Mouse (Mus musculus) layer of hippocampus, adult 8-10 months (tissue): ENCODE data around the gene Cd47. TPM values are rescaled to one million over a fixed set of nuclear protein-coding genes. Genes with fewer than 3 reads are reported as not detected.

Experiments
- DNase-seq, 2 experiments: peaks; one replicate each; pipeline ENCODE4 v3.0.0; 2022; ENCODE audit warnings: low spot score in 2 of 2
- total RNA-seq, 4 experiments: library from RNA; stranded (reverse); gene quantifications; 2 replicates each; pipeline ENCODE4 v1.2.4; 2022

The Cd47 gene
- total RNA-seq, 4 experiments from 2014 or later, result 206 to 235 (median 218) TPM

- DNase-seq, result no peak
Measured at GRCm38 (mm10) chr16:49947610-49948009, 147.3 kb downstream of the Cd47 start.

DNA sequence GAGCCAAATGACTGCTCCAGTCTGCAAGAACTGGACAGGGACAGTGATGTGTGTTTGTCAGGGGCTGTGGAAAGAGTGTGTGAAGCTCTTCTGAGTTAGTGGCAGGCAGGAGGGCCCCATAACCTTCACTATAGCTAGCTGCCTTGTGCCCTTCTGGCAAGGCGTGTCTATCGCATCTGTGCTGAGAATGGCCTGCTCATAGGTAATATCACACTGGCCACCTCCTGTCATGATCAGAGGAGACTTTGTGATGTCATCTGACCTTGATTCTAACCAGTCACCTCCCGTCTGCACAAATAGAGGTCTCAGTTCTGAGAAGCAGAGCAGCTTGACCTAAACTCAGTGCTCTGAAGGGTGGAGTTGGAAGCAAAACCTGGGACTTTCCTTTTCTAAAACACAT is 148.0 kb downstream of the Cd47 start:
- DNase-seq, result no peak

DNA sequence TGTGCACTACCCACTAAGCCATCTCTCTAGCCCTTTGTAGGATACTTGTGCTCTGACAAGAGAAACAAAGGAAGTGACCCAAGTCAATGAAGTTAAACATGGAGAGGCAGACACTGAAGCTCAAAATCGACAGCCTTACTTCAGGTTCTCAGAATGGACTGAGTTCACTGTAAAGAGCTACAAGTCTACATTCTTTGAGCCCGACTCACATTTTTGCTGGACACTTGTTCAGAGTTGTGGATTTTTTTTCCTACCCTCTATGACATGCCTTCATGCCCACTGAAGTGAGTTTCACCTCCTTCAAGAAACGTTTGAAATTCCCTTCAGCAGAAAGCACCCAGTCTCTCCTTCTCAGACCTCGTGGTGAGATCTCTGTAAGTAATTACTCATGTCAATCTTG is 148.9 kb downstream of the Cd47 start:
- no peak for DNase-seq

- DNase-seq, result no peak
Measured at GRCm38 (mm10) chr16:49950340-49950739, 150.0 kb downstream of the Cd47 start.

DNA sequence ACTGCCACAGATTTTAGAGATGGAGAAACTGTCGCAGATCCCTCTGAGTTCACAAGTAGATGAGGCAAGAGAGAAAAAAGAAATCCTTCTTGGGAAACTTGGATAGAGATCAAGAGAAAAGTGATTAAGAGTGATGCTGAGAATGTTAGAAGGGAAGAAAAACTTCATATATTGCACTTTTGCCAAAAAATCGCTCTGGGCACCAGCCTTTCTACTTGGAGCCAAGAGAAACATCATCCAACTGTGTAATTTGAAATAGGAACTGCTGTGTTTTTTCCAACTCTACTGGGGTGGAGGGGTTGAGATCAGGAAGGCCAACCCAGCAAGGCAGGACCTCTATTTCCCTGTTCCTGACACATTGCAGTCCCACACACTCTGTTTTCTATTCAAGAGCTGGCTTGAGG is 151.0 kb downstream of the Cd47 start:
- DNase-seq, result no peak

- DNase-seq, result no peak
Measured at GRCm38 (mm10) chr16:49951925-49952523, 151.7 kb downstream of the Cd47 start.

DNA sequence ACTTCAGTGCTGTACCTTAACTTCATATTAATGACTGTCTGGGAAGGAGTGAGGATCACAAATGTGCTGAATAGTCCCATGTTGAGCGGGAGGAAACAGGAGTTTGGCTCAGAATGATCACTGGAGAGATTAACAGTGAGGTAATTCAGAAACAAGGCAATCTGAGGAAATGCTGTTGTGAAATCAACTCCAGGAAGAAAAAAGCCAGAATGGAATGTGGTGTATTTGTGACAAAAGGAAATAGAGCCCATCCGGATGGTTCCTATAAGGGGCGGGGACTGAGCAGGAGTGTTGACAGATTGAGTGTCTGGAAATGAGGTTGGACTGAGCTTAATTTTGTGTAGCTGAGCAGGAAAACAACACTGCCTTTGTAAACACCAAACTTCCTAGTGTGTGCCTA is 153.5 kb downstream of the Cd47 start:
- DNase-seq, result no peak

DNA sequence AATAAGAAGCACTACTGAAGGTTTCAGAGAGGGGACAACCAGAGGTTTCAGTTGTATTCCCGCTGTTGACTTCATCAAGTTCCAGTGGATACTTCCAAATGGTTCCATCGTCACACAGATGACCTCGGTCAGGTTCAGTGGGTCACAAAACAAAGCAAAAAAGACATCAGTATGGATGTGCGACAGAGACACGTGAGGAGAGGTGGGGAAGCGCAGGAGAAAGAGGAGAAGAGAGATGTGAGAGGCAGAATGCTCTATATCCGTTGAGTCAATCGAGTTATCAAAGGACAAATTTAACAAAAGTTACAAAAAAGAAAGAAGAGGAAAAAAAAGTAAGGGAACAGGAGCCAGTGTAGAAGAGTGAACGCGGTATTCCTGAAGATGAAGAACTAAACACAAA is 154.6 kb downstream of the Cd47 start:
- no peak for DNase-seq

- DNase-seq, result no peak
Measured at GRCm38 (mm10) chr16:49955325-49955724, 155.0 kb downstream of the Cd47 start.

DNA sequence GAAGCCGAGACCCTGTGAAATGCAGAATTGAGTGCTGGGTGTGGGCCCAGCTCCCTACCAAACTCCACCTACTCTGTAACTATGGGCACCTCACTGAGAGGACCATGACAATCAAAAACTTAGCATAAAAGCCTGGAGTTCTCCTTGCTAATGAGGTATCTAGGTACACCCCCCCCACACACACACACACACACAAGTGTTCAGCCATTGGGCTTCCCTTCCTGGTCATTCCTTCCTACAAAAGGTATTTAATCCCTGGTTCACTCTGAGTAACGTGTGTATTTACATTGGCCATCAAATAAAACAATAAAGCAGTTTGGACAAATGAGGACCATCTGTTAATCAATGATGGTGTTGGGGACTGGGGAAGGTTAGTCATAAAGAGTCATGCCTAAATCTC is 155.6 kb downstream of the Cd47 start:
- no peak for DNase-seq

DNA sequence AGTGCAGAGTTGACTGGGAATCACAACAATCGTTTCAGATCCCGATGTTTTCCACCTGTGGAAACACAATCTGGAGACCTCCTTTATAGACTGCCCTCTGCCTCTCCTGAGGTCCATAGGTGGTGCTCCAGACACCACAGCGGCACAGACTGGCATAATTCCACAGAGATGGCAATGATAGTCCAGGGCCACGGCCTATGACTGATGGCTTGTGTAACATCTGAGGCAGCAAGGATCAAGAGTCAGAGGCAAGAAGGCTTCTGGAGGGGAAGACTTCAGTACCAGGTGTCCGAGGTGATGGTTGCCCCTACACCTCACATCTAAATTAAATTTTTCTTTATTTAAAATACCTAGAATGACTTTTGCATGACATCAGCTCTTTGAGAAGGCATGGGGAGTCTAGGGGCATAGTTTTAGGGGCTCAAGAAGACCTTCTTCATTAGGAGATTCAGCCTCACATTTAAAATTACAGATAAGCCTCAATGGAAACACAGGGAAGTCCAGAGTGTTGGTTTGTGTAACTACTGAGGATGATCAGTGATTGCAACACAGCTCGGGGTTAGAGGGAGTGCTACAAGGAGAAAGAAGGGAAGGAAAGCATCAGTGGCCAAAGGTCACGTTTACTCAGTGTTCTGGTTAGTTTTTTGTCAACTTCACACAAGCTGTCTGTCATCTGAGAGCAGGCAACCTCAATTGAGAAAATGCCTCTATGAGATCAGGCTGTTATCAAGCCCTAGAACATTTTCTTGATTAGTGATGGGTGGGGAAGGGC is 156.4 kb downstream of the Cd47 start:
- DNase-seq, result no peak

GRCm38 (mm10) chr16:49958900-49959436 is 158.6 kb downstream of the Cd47 start:
- DNase-seq, result no peak

DNA sequence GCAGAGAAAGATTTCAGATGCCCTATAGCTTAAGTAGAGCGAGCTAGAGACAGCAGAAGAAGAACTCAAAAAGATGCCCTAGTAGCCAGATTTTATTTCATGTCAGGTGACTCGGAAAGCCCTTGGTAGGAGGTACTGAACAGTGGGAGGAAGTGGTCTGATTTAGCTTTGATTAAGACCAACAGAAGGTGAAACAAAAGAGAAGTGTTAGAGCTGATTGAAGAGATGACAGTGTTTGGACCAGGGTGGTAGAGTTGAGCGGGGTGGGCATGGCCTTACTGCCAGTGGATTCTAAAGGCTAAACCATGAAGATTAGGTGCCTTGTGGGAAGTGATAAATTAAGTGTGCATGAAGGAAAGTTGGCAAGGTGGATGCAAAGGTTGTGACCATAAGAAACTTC is 162.0 kb downstream of the Cd47 start:
- DNase-seq, result no peak

DNA sequence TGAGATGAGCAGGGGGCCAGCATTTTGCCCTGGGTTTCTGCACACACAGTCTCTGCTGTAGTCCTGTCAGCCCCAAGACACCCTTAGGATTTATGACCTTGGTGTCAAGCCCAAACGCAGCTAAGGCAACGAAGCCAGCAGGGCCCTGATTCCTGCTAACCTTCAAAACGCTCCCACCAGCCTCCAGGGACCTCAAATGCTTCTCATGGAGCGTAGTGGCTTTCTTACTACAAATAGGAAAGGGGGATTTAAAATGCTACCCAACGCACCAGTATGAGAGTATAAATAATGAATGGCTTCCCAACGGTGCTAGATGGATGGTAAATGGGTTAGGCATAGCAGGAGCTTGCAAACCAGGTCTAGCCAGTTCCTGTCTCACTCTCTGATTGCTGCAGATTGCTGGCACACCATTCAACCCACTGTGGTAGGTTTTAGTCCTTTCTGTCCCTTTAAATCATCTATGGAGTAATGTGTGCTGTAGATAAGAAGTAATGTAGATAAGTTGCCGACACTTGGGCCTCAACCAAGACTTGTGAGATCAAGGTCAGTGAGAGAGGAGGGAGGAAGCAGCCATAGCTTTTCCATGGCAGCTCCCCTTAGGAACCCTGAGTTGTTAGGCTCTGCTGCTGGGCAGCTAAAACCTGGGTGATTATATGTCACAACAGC is 164.1 kb downstream of the Cd47 start:
- DNase-seq, result no peak

Other genes with a start within 250 kb of the Cd47 start
- 10 to 100 TPM; 44.0 to 55.8 (median 49.2) TPM for gene Ift57, start 101.3 kb upstream of the Cd47 start, total RNA-seq